Mouse (Mus musculus): Measurements from ENCODE around the gene Slc22a26.
"Not testable (repeated sequence)": the region's sequence is repeated elsewhere in the genome, so short reads cannot be mapped to it uniquely, and the experiment has no call there.

Slc22a26 gene

GRCm38 (mm10) chr19:7802571-7802970 is at the start of gene Slc22a26:
Gene Slc22a26, minus strand, starts transcription at chr19:7802667.
- DNase-seq (ENCODE audit: low spot score), result no peak

DNA sequence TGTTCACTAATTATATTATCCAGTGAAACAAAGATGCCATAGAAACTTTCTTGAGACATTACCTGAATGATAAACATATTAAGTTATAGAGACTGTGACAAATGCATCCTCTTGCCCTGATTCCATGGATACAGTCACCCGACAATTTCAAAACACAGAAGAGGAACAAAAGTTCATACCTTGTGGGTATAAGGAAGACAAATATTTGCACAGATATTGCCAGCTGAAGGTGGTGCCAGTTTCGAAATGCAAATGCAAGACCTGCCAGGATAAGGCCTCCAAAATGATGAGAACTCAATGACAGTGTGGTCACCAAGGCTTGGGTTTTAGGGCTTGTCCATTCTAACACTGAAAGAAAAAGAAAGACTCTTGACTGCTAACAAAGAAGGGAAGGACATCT is 27.4 kb upstream of the Slc22a26 start:
- no peak for DNase-seq (ENCODE audit: low spot score)

DNA sequence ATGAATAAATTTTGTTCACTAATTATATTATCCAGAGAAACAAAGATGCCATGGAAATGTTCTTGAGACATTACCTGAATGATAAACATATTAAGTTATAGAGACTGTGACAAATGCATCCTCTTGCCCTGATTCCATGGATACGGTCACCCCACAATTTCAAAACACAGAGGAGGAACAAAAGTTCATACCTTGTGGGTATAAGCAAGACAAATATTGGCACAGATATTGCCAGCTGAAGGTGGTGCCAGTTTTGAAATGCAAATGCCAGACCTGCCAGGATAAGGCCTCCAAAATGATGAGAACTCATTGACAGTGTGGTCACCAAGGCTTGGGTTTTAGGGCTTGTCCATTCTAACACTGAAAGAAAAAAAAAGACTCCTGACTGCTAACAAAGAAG is 11.9 kb downstream of the Slc22a26 start:
- DNase-seq (ENCODE audit: low spot score), result no peak

DNA sequence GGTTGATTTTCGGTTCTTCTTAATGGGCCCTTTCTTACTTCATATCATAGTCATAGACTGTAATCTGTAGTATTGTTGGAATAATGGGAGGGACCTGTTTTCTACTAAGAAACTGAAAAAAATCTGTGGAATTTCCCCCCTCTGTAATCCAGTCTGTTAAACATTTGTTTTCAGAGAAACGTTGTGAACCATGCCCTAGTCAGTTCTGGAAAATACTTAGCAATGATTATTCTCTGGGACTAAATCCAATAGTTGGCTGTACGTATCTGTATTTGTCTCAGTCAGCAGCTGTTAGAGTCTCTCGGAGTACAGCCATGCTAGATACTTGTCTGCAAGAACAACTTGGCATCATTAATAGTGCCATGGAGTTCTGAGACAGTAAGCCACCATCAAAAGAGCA is 27.2 kb downstream of the Slc22a26 start:
- DNase-seq (ENCODE audit: low spot score), result no peak

GRCm38 (mm10) chr19:7766124-7766523 is 36.3 kb downstream of the Slc22a26 start:
- DNase-seq (ENCODE audit: low spot score), result no peak

GRCm38 (mm10) chr19:7765599-7765998 is 36.9 kb downstream of the Slc22a26 start:
- DNase-seq (ENCODE audit: low spot score), result no peak

DNA sequence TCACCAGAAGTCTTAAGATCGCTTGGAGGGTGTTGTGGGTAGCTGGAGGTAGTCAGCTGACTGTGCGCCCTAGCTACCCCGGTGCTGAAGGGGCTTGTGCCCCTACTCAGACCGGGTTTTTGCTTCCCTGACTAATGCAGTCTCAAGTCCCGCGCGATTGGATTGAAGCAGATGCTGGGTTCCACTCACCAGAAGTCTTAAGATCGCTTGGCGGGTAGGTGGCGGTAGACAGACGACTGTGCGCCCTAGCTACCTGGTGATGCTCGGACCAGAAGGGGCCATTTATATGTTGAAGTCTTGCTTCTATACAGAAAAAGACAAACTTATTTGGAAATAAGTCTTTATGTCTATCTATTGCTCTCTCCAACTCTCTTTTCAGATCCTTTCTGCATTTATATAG is 49.1 kb downstream of the Slc22a26 start:
- not testable (repeated sequence) for DNase-seq (ENCODE audit: low spot score)
